Mouse (Mus musculus) CH12.LX (cell line): Measurements from ENCODE around the gene Arih2.

ENCODE experiments used
- CTCF ChIP-seq, 2 experiments: IDR thresholded peaks in 1 of 2; conservative IDR thresholded peaks in 1 of 2; 2 replicates each; pipeline ENCODE4 v1.5.1; 2011 to 2012; ENCODE audit warnings: low read depth in 2 of 2, low read length in 2 of 2, improper control_type of control experiment in 1 of 2, inconsistent platforms in 1 of 2, mild to moderate bottlenecking in 1 of 2, moderate library complexity in 1 of 2
- E2F4 ChIP-seq: IDR thresholded peaks from 2 replicates; pipeline ENCODE4 v1.6.1; 2011; ENCODE audit warnings: low read depth, low read length, improper control_type of control experiment; ENCODE audit not compliant: insufficient replicate concordance
- ELF1 ChIP-seq: IDR thresholded peaks from 2 replicates; pipeline ENCODE4 v1.6.1; 2014; ENCODE audit warnings: low read depth, mild to moderate bottlenecking, inconsistent platforms, low read length, improper control_type of control experiment
- JUND ChIP-seq: conservative IDR thresholded peaks from 2 replicates; pipeline ENCODE4 v1.6.1; 2011; ENCODE audit warnings: low read depth, low read length, improper control_type of control experiment
- MEF2A ChIP-seq: IDR thresholded peaks from 2 replicates; pipeline ENCODE4 v1.6.1; 2014; ENCODE audit warnings: low read depth, mild to moderate bottlenecking, inconsistent platforms, low read length, improper control_type of control experiment, borderline replicate concordance
- NRF1 ChIP-seq: IDR thresholded peaks from 2 replicates; pipeline ENCODE4 v1.6.1; 2014; ENCODE audit warnings: low read depth, mild to moderate bottlenecking, inconsistent platforms, low read length, improper control_type of control experiment, moderate library complexity
- POLR2A ChIP-seq: IDR thresholded peaks from 2 replicates; pipeline ENCODE4 v1.6.1; 2011; ENCODE audit warnings: low read depth, mild to moderate bottlenecking, improper control_type of control experiment, low read length
- RAD21 ChIP-seq: IDR thresholded peaks from 2 replicates; pipeline ENCODE4 v1.6.1; 2011; ENCODE audit warnings: low read depth, mild to moderate bottlenecking, low read length, improper control_type of control experiment, moderate library complexity
- RCOR1 ChIP-seq: conservative IDR thresholded peaks from 2 replicates; pipeline ENCODE4 v1.6.1; 2012; ENCODE audit warnings: low read depth, mild to moderate bottlenecking, inconsistent platforms, low read length, improper control_type of control experiment
- TCF12 ChIP-seq: IDR thresholded peaks from 2 replicates; pipeline ENCODE4 v1.6.1; 2014; ENCODE audit warnings: low read depth, mild to moderate bottlenecking, inconsistent platforms, low read length, improper control_type of control experiment
- USF1 ChIP-seq: IDR thresholded peaks from 2 replicates; pipeline ENCODE4 v1.6.1; 2014; ENCODE audit warnings: low read depth, mild to moderate bottlenecking, inconsistent platforms, low read length, improper control_type of control experiment
- USF2 ChIP-seq: conservative IDR thresholded peaks from 2 replicates; pipeline ENCODE4 v1.6.1; 2011; ENCODE audit warnings: low read depth, low read length, improper control_type of control experiment
- ZMIZ1 ChIP-seq: IDR thresholded peaks from 2 replicates; pipeline ENCODE4 v1.6.1; 2012; ENCODE audit warnings: low read depth, mild to moderate bottlenecking, inconsistent platforms, low read length, improper control_type of control experiment
- ZNF384 ChIP-seq: IDR thresholded peaks from 2 replicates; pipeline ENCODE4 v1.6.1; 2012; ENCODE audit warnings: low read depth, low read length, improper control_type of control experiment, inconsistent platforms

DNA sequence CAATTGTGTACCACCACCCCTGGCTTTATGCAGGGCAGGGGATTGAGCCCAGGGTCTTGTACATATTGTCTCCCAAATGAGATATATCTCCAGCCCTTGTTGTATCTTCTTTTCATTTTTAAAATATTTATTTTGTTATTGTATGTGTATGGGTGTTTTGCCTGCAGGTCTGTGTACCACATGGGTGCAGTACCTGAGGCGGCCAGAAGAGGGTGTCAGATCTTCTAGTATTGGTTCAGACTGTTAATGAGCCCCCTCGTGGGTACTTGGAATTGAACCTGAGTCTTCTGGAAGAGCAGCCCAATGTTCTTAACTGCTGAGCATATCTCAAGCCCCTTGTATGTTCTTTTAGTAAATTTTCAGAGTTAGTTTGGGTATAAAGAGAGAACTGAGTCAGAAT lies 24.0 kb upstream of the Arih2 start:
- TF ChIP-seq ELF1, result no peak
- TF ChIP-seq JUND, result no peak
- no peak for TF ChIP-seq USF2
- TF ChIP-seq USF1, result no peak
- peak; percentile 37 to 53 for TF ChIP-seq CTCF (conservative IDR thresholded peaks at IDR 0.05 in 1 of 2, IDR thresholded peaks at IDR 0.05 in 1 of 2; ENCODE audit: low read depth in 2 of 2, low read length in 2 of 2)
- TF ChIP-seq POLR2A, result no peak
- no peak for TF ChIP-seq MEF2A
- no peak for TF ChIP-seq E2F4
- no peak for TF ChIP-seq RCOR1
- no peak for TF ChIP-seq ZMIZ1
- no peak for TF ChIP-seq NRF1
- TF ChIP-seq ZNF384, result no peak
- TF ChIP-seq TCF12, result no peak
- TF ChIP-seq RAD21, result no peak; the same call in none of the 2 replicates
